Mouse (Mus musculus) testis, adult 2 months (tissue): ENCODE results near the gene Crim1. TPM values are rescaled to one million over a fixed set of nuclear protein-coding genes. Genes with fewer than 3 reads are reported as not detected.

ENCODE experiments used
- H3K27ac ChIP-seq: fragments of 200-500 bp; 2 replicates; pipeline ENCODE4 v1.5.1; 2012; ENCODE audit warnings: low read depth, low read length; ENCODE audit not compliant: control insufficient read depth, insufficient read depth
- H3K27me3 ChIP-seq: fragments of 200-500 bp; 2 replicates; pipeline ENCODE4 v1.6.1; 2012; ENCODE audit warnings: mild to moderate bottlenecking, low read length, moderate library complexity; ENCODE audit not compliant: control insufficient read depth, insufficient read depth
- H3K36me3 ChIP-seq: fragments of 200-500 bp; 2 replicates; pipeline ENCODE4 v1.6.1; 2012; ENCODE audit warnings: mild to moderate bottlenecking, low read length; ENCODE audit not compliant: control insufficient read depth, insufficient read depth
- H3K4me1 ChIP-seq: fragments of 200-500 bp; 2 replicates; pipeline ENCODE4 v1.6.1; 2012; ENCODE audit warnings: low read length; ENCODE audit not compliant: control insufficient read depth, insufficient read depth
- H3K4me3 ChIP-seq: fragments of 200-500 bp; 2 replicates; pipeline ENCODE4 v1.5.1; 2012; ENCODE audit warnings: low read depth, mild to moderate bottlenecking, low read length, moderate library complexity, mixed read lengths; ENCODE audit not compliant: control insufficient read depth
- CTCF ChIP-seq: fragments of 200-500 bp; IDR thresholded peaks from 2 replicates; pipeline ENCODE4 v1.5.1; 2012; ENCODE audit warnings: low read depth, mild to moderate bottlenecking, inconsistent platforms, low read length, moderate library complexity; ENCODE audit not compliant: control insufficient read depth, insufficient read depth, insufficient replicate concordance
- POLR2A ChIP-seq: fragments of 200-500 bp; IDR thresholded peaks from 2 replicates; pipeline ENCODE4 v1.6.1; 2012; ENCODE audit warnings: low read depth, mild to moderate bottlenecking, inconsistent platforms, low read length, moderate library complexity; ENCODE audit not compliant: control insufficient read depth
- polyA plus RNA-seq: library from polyadenylated mRNA; depleted of rRNA; stranded (reverse); fragments of >200 nt; gene quantifications from 2 replicates; pipeline ENCODE4 v1.2.3, GENCODE M21; 2012

Gene Crim1
- polyA plus RNA-seq, 1 experiment = 3.5 TPM

GRCm38 (mm10) chr17:78223988-78224387 lies 23.9 kb downstream of the Crim1 start:
- Histone ChIP-seq H3K4me3 (no peak overlapping the region), H3K36me3 (no peaks in the 10 kb centered on the region), H3K4me1 (no peaks in the 10 kb centered on the region), H3K27me3 (no peaks in the 10 kb centered on the region), H3K27ac (no peak overlapping the region)
- TF ChIP-seq CTCF (no peak), POLR2A (no peak)

GRCm38 (mm10) chr17:78225547-78225946 lies 25.5 kb downstream of the Crim1 start:
- TF ChIP-seq POLR2A = no peak
- TF ChIP-seq CTCF = no peak
- Histone ChIP-seq H3K36me3 (no peaks in the 10 kb centered on the region), H3K27ac (no peak overlapping the region), H3K4me1 (no peaks in the 10 kb centered on the region), H3K27me3 (no peaks in the 10 kb centered on the region), H3K4me3 (no peak overlapping the region)

- Histone ChIP-seq H3K4me3 (no peak overlapping the region), H3K4me1 (no peaks in the 10 kb centered on the region), H3K27me3 (no peaks in the 10 kb centered on the region), H3K27ac (no peak overlapping the region), H3K36me3 (no peaks in the 10 kb centered on the region)
- TF ChIP-seq CTCF (no peak), POLR2A (no peak)
These were observed 27.2 kb downstream of the Crim1 start for GRCm38 (mm10) chr17:78227211-78227610.

GRCm38 (mm10) chr17:78231567-78231966 lies 31.5 kb downstream of the Crim1 start:
- H3K4me3 ChIP-seq = no peak overlapping the region
- no peak for TF ChIP-seq CTCF
- TF ChIP-seq POLR2A = no peak
- H3K4me1 ChIP-seq = no peaks in the 10 kb centered on the region
- H3K36me3 ChIP-seq = no peaks in the 10 kb centered on the region
- no peaks in the 10 kb centered on the region for H3K27me3 ChIP-seq
- H3K27ac ChIP-seq = no peak overlapping the region

- Histone ChIP-seq H3K27me3 (no peaks in the 10 kb centered on the region), H3K36me3 (no peaks in the 10 kb centered on the region), H3K27ac (no peak overlapping the region), H3K4me1 (no peaks in the 10 kb centered on the region), H3K4me3 (no peak overlapping the region)
- TF ChIP-seq POLR2A = no peak
- TF ChIP-seq CTCF = no peak
These were observed 32.7 kb downstream of the Crim1 start for GRCm38 (mm10) chr17:78232703-78233102.

GRCm38 (mm10) chr17:78233873-78234272 lies 33.8 kb downstream of the Crim1 start:
- no peak overlapping the region for H3K27ac ChIP-seq
- H3K4me3 ChIP-seq = no peak overlapping the region
- TF ChIP-seq CTCF (no peak), POLR2A (no peak)
- H3K4me1 ChIP-seq = no peaks in the 10 kb centered on the region
- no peaks in the 10 kb centered on the region for H3K36me3 ChIP-seq
- H3K27me3 ChIP-seq = no peaks in the 10 kb centered on the region

GRCm38 (mm10) chr17:78236126-78236525 lies 36.1 kb downstream of the Crim1 start:
- Histone ChIP-seq H3K27me3 (no peaks in the 10 kb centered on the region), H3K4me3 (no peak overlapping the region), H3K4me1 (no peaks in the 10 kb centered on the region), H3K27ac (no peak overlapping the region), H3K36me3 (no peaks in the 10 kb centered on the region)
- TF ChIP-seq POLR2A (no peak), CTCF (no peak)

- Histone ChIP-seq H3K27me3 (no peaks in the 10 kb centered on the region), H3K4me1 (no peaks in the 10 kb centered on the region), H3K36me3 (no peaks in the 10 kb centered on the region), H3K4me3 (no peak overlapping the region), H3K27ac (no peak overlapping the region)
- TF ChIP-seq CTCF = no peak
- no peak for TF ChIP-seq POLR2A
These were observed 37.9 kb downstream of the Crim1 start for GRCm38 (mm10) chr17:78237954-78238353.
